Mouse (Mus musculus): ENCODE measurements around the gene Prss54.

- no peak for TF ChIP-seq GATA2 (IDR thresholded peaks at IDR 0.05; ENCODE audit: borderline replicate concordance, low read depth, low read length)
- no peak for TF ChIP-seq CTCF (IDR thresholded peaks at IDR 0.05; ENCODE audit: low read depth, low read length)
These were observed 26.0 kb upstream of the Prss54 start for GRCm38 (mm10) chr8:95602168-95602567.
